ENCODE assay signal across 10 mouse cellular contexts in the genomic region with DNA sequence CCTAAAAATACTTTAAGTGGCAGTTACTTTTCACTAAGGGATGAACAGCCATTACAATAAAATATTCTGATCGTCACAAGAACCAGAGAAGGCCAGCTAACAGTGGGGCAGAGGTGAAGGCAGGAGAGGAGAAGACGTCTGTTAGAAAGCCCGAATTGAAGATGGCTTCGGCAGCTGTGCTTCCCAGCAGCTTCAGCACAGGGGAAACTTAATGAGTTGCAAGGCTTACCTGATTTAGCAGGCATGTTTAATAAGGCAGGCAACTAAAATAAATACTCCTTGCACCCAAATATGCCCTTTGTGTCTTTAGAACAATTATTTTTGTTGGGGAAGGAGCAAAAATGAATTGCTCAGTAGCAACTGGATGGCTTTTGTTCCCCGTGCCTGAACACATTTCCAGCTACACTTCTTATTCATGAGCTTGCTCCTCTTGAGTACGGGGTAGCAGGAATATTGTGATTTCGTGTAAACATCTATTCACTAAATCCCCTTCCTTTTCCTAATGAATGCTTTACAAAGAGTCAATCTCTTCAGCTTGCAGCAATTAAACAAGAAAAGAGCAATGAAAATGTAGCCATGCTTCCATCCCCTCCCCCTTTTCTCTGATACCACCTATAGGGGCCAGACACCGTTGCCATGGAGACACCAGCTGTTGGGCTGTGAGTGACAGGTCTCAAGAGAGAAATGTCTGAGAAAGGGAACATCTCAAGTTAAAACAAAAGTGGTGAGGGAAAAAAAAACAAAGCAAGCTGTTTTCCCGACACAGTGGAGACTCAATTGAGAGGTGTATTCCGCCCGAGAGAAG.
A peak's percentile ranks its signal among the peaks of the same experiment; 100 is the strongest.
DNase-seq lines count a peak whose midpoint lies in the region; ATAC-seq and TF ChIP-seq lines count a peak whose summit lies in the region.
"Had no signal": no experiment of that assay in that cellular context is flagged by ENCODE, and none has a peak within 500 bp of the region (broad histone marks: within the 10 kb centered on the region; RNA-seq: fewer than 3 reads in every experiment).

No protein-coding gene starts in this region.

- no peaks in the 10 kb centered on the region for H3K9me3 ChIP-seq in hindbrain, embryonic 14.5 days (ENCODE audit: control insufficient read depth, low read length)
- no peaks in the 10 kb centered on the region for H3K9me3 ChIP-seq in midbrain, postnatal 0 days (ENCODE audit: low read length)
- H3K9me3 ChIP-seq in kidney, embryonic 14.5 days (ENCODE audit: control insufficient read depth, low read length), result no peaks in the 10 kb centered on the region
- H3K9me3 ChIP-seq in heart, embryonic 11.5 days (replicated peaks; ENCODE audit: control insufficient read depth, low read length), result no peaks in the 10 kb centered on the region
- H3K9me3 ChIP-seq: G1E; kidney, embryonic 15.5 days had no signal

- no peak; the same call in 1 of the 2 replicates for TF ChIP-seq CTCF in midbrain, postnatal 0 days (IDR thresholded peaks at IDR 0.05)

- no peaks in the 10 kb centered on the region for H3K27me3 ChIP-seq in hindbrain, embryonic 14.5 days (ENCODE audit: control insufficient read depth, insufficient read depth, low read length)
- H3K27me3 ChIP-seq in midbrain, postnatal 0 days (ENCODE audit: insufficient read depth, low read length), result no peaks in the 10 kb centered on the region
- no peaks in the 10 kb centered on the region for H3K27me3 ChIP-seq in kidney, embryonic 14.5 days (ENCODE audit: control insufficient read depth, insufficient read depth, low read length)
- H3K27me3 ChIP-seq in heart, embryonic 11.5 days (ENCODE audit: control insufficient read depth, insufficient read depth, low read length), result no peaks in the 10 kb centered on the region
- H3K27me3 ChIP-seq: kidney, embryonic 15.5 days had no signal

- peak overlapping the region; percentile 9; the same call in 1 of the 2 replicates for H3K4me3 ChIP-seq in hindbrain, embryonic 14.5 days (replicated peaks; ENCODE audit: low read length)
- H3K4me3 ChIP-seq in midbrain, postnatal 0 days (ENCODE audit: low read depth, low read length), result no peak overlapping the region
- H3K4me3 ChIP-seq in kidney, embryonic 14.5 days (ENCODE audit: low read length), result no peak overlapping the region
- H3K4me3 ChIP-seq in heart, embryonic 11.5 days (ENCODE audit: low read depth, low read length), result no peak overlapping the region
- H3K4me3 ChIP-seq: kidney, embryonic 15.5 days had no signal

- no peaks in the 10 kb centered on the region for H3K36me3 ChIP-seq in hindbrain, embryonic 14.5 days (replicated peaks; ENCODE audit: control insufficient read depth, insufficient read depth)
- H3K36me3 ChIP-seq in midbrain, postnatal 0 days (ENCODE audit: insufficient read depth, low read length), result no peaks in the 10 kb centered on the region
- H3K36me3 ChIP-seq in kidney, embryonic 14.5 days (ENCODE audit: control insufficient read depth, insufficient read depth, low read length), result no peaks in the 10 kb centered on the region
- no peaks in the 10 kb centered on the region for H3K36me3 ChIP-seq in heart, embryonic 11.5 days (ENCODE audit: control insufficient read depth, insufficient read depth, low read length)
- H3K36me3 ChIP-seq: G1E; kidney, embryonic 15.5 days had no signal

- H3K4me2 ChIP-seq in hindbrain, embryonic 14.5 days (replicated peaks), result peak overlapping the region; percentile 52
- peak overlapping the region; percentile 38 for H3K4me2 ChIP-seq in midbrain, postnatal 0 days (ENCODE audit: low read depth, low read length, poor library complexity, severe bottlenecking)
- no peak overlapping the region for H3K4me2 ChIP-seq in kidney, embryonic 14.5 days (replicated peaks; ENCODE audit: low read depth, low read length)
- no peak overlapping the region for H3K4me2 ChIP-seq in heart, embryonic 11.5 days
- H3K4me2 ChIP-seq: kidney, embryonic 15.5 days had no signal

- ATAC-seq in hindbrain, embryonic 14.5 days (ENCODE audit: low FRiP score), result peak; percentile 89
- peak; percentile 90 for ATAC-seq in midbrain, postnatal 0 days (ENCODE audit: low FRiP score)
- no peak for ATAC-seq in kidney, embryonic 14.5 days (ENCODE audit: low FRiP score, low TSS enrichment)
- ATAC-seq in heart, embryonic 11.5 days (replicated peaks; ENCODE audit: insufficient number of reproducible peaks, low FRiP score, low TSS enrichment), result no peak
- ATAC-seq: lung, postnatal 0 days had no signal

- DNase-seq in R1 (ENCODE audit: low read depth, low spot score), result peak; percentile 63
- DNase-seq in embryo, embryonic 11 days, result peak; percentile 80
- peak; percentile 83 for DNase-seq in hindbrain, embryonic 14.5 days (ENCODE audit: low spot score)
- peak; percentile 93 for DNase-seq in midbrain, postnatal 0 days (ENCODE audit: low spot score)
- no peak for DNase-seq in heart, postnatal 14 days

- intact Hi-C loops in heart, postnatal 14 days (cut with DNase I), result no loop called here

- H3K27ac ChIP-seq in hindbrain, embryonic 14.5 days, result peak overlapping the region; percentile 100
- peak overlapping the region; percentile 96 for H3K27ac ChIP-seq in midbrain, postnatal 0 days (ENCODE audit: low read depth, low read length)
- no peak overlapping the region for H3K27ac ChIP-seq in kidney, embryonic 14.5 days (ENCODE audit: low read depth, low read length)
- no peak overlapping the region for H3K27ac ChIP-seq in heart, embryonic 11.5 days (ENCODE audit: low read depth, low read length)
- H3K27ac ChIP-seq: kidney, embryonic 15.5 days had no signal

- WGBS in hindbrain, embryonic 14.5 days, result 4% methylated on average over 11 of the region's 11 CpGs
- WGBS in midbrain, postnatal 0 days, result 4% methylated on average over 11 of the region's 11 CpGs
- WGBS in kidney, embryonic 14.5 days, result 34% methylated on average over 11 of the region's 11 CpGs
- 35% methylated on average over 11 of the region's 11 CpGs for WGBS in heart, embryonic 11.5 days (ENCODE audit: insufficient replicate concordance)

- H3K9ac ChIP-seq in hindbrain, embryonic 14.5 days, result peak overlapping the region; percentile 61
- 0 out of 2 replicates have a peak overlapping the region, but pooled peaks have one; percentile 1 for H3K9ac ChIP-seq in midbrain, postnatal 0 days (replicated peaks; ENCODE audit: low read length, poor library complexity, severe bottlenecking)
- H3K9ac ChIP-seq in kidney, embryonic 14.5 days (ENCODE audit: low read depth, low read length), result no peak overlapping the region
- H3K9ac ChIP-seq in heart, embryonic 11.5 days (ENCODE audit: low read depth, low read length), result no peak overlapping the region
- H3K9ac ChIP-seq: kidney, embryonic 15.5 days had no signal

- peaks cover 22% of the 10 kb centered on the region for H3K4me1 ChIP-seq in hindbrain, embryonic 14.5 days (replicated peaks; ENCODE audit: control insufficient read depth, insufficient read depth, low read length)
- 0 out of 2 replicates have a peak, but pooled peaks cover 5% of the 10 kb centered on the region for H3K4me1 ChIP-seq in midbrain, postnatal 0 days (ENCODE audit: insufficient read depth, low read length)
- no peaks in the 10 kb centered on the region for H3K4me1 ChIP-seq in kidney, embryonic 14.5 days (ENCODE audit: control insufficient read depth, insufficient read depth, low read length)
- no peaks in the 10 kb centered on the region for H3K4me1 ChIP-seq in heart, embryonic 11.5 days (ENCODE audit: control insufficient read depth, insufficient read depth, low read length)
- H3K4me1 ChIP-seq: kidney, embryonic 15.5 days had no signal

Comparison
In these comparisons a context has a peak if more than half of its experiments do, and no peak if none do; other contexts are left out.
1. DNase-seq: peak in R1 (single experiment), embryo, embryonic 11 days (single experiment), hindbrain, embryonic 14.5 days (single experiment) and midbrain, postnatal 0 days (single experiment); none in heart, postnatal 14 days (0 of 2).
2. ATAC-seq: peak in hindbrain, embryonic 14.5 days (single experiment) and midbrain, postnatal 0 days (single experiment); none in kidney, embryonic 14.5 days (single experiment) and heart, embryonic 11.5 days (single experiment).
3. H3K27ac ChIP-seq: peak in hindbrain, embryonic 14.5 days (single experiment) and midbrain, postnatal 0 days (single experiment); none in kidney, embryonic 14.5 days (single experiment) and heart, embryonic 11.5 days (single experiment).
4. H3K4me2 ChIP-seq: peak in hindbrain, embryonic 14.5 days (single experiment) and midbrain, postnatal 0 days (single experiment); none in kidney, embryonic 14.5 days (single experiment) and heart, embryonic 11.5 days (single experiment).
5. H3K9ac ChIP-seq: peak in hindbrain, embryonic 14.5 days (single experiment) and midbrain, postnatal 0 days (single experiment); none in kidney, embryonic 14.5 days (single experiment) and heart, embryonic 11.5 days (single experiment).